Mouse (Mus musculus): ENCODE data around the gene Opcml. TPM values are rescaled to one million over a fixed set of nuclear protein-coding genes. Genes with fewer than 3 reads are reported as not detected.

Gene Opcml
- polyA plus RNA-seq, 1 experiment from 2014 or later = 13.3 TPM

DNA sequence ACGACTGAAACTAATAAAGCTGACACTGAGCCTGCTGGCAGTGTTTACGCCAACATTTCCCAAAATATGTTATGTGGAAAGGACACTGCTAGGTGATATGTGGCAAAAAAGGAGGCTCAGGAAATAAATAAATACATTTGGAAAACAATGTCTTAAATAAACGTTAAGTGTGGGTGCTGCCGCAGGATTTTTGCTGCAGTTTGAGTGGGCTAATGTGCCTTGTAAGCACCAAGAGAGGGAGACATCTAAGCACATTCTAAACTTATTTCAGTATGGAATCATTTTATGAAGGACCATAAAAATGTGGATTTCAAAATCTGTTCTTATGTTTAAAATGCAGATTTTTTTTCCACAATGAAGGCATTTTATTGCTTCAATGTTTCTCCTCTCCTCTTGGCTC, 1071.4 kb downstream of the Opcml start:
- Histone ChIP-seq H3K4me3 (ENCODE audit: low read depth, low read length) (no peak overlapping the region), H3K4me2 (ENCODE audit: low read length) (no peak overlapping the region), H3K9me3 (replicated peaks; ENCODE audit: control insufficient read depth, low read length) (no peaks in the 10 kb centered on the region), H3K27ac (ENCODE audit: low read depth, low read length) (no peak overlapping the region), H3K9ac (ENCODE audit: low read length) (no peak overlapping the region), H3K36me3 (ENCODE audit: control insufficient read depth, insufficient read depth, low read length) (no peaks in the 10 kb centered on the region), H3K4me1 (ENCODE audit: control insufficient read depth, insufficient read depth, low read length) (no peaks in the 10 kb centered on the region), H3K27me3 (replicated peaks; ENCODE audit: control insufficient read depth, insufficient read depth, low read length) (no peaks in the 10 kb centered on the region)
- no peak for ATAC-seq
- no peak for DNase-seq (ENCODE audit: low spot score)
- 87% methylated on average over 4 of the region's 4 CpGs for WGBS

DNA sequence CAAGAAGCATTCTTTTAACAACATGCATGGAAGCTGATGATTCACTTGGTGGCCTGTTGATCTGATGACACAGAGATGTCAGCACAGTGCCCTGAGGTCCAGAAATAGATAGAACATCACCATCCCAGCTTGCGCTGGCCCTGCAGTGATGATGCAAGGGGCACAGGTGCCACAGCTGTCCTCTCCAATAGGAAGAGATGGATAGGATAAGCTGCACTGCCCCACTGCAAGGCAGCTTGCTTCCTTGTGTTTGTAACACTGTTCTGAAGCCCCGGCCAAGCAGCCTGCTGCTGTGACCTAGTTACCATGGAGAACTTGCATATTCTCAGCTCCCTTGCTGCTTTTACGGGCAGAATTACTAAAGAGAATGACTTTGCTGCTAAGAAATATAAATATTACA, 1076.7 kb downstream of the Opcml start:
- no peak overlapping the region for H3K4me2 ChIP-seq (ENCODE audit: low read length)
- H3K9me3 ChIP-seq (replicated peaks; ENCODE audit: control insufficient read depth, low read length) = no peaks in the 10 kb centered on the region
- DNase-seq (ENCODE audit: low spot score) (no peak), ATAC-seq (no peak)
- H3K27ac ChIP-seq (ENCODE audit: low read depth, low read length) = no peak overlapping the region
- no peaks in the 10 kb centered on the region for H3K27me3 ChIP-seq (replicated peaks; ENCODE audit: control insufficient read depth, insufficient read depth, low read length)
- no peaks in the 10 kb centered on the region for H3K36me3 ChIP-seq (ENCODE audit: control insufficient read depth, insufficient read depth, low read length)
- 81% methylated on average over 3 of the region's 3 CpGs for WGBS
- H3K4me1 ChIP-seq (ENCODE audit: control insufficient read depth, insufficient read depth, low read length) = no peaks in the 10 kb centered on the region
- no peak overlapping the region for H3K9ac ChIP-seq (ENCODE audit: low read length)
- no peak overlapping the region for H3K4me3 ChIP-seq (ENCODE audit: low read depth, low read length)

DNA sequence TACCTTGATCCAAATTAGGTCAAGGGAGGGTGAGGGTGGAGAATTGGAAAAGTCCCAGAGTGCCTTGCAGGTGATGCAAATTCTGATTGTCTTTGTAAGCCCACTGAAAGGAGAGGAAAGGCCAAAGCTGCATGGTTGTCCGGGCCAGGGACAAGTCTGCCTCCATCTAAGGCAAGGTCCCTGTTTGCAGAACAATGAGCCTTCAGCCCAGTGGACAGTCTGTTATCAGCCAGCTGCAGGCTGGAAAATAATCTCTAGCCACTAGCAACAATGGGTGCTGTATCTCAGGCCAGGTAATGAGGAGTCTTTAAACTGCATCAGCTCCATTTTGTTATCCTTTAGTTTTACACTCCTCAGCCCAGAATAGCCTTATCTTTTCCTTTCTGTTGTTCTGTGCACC, 1079.9 kb downstream of the Opcml start:
- Histone ChIP-seq H3K9ac (ENCODE audit: low read length) (no peak overlapping the region), H3K4me2 (ENCODE audit: low read length) (no peak overlapping the region), H3K36me3 (ENCODE audit: control insufficient read depth, insufficient read depth, low read length) (no peaks in the 10 kb centered on the region), H3K4me3 (ENCODE audit: low read depth, low read length) (no peak overlapping the region), H3K27me3 (replicated peaks; ENCODE audit: control insufficient read depth, insufficient read depth, low read length) (no peaks in the 10 kb centered on the region), H3K27ac (ENCODE audit: low read depth, low read length) (no peak overlapping the region), H3K9me3 (replicated peaks; ENCODE audit: control insufficient read depth, low read length) (no peaks in the 10 kb centered on the region), H3K4me1 (ENCODE audit: control insufficient read depth, insufficient read depth, low read length) (no peaks in the 10 kb centered on the region)
- DNase-seq (ENCODE audit: low spot score) (no peak), ATAC-seq (no peak)
- 58% methylated on average over 1 of the region's 1 CpGs for WGBS

DNA sequence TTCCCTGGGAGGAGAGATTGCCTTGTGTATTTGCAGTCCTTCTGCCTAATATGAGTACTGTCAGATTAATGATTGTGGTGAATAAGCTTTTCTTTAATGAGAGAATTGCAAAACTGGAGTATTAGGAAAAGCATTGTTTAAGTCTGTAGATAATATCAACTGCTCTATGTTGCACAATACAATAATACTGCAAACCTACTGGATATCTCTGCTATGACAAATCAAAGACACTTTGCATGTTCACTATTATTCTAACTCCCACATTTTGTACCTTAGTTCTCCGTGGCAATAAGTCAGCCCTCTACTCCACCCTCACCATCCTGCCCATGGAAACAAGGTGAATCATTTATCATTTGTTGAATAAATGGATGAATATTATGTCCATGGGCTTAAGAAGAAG, 1092.0 kb downstream of the Opcml start:
- 91% methylated on average over 1 of the region's 1 CpGs for WGBS

DNA sequence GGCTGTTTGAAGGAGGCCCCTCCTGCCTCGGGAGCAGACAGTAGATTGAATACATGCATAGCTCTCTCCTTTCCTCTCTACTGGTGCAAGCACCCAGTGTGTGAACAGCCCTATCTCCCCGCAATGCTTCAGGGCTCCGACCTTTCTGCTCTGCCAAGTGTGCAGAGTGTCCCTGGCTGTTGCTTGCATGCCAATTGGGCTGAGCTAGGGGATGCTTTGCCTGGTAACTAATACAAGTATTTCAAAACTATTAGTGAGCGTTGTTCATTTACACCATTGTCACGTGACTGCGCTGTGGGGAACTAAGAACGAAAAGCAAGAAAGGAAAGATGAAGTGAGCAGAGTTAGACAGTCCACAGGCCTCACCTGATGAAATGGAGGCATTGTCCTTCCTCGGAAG, 1101.0 kb downstream of the Opcml start:
- 89% methylated on average over 8 of the region's 8 CpGs for WGBS
- H3K9me3 ChIP-seq (replicated peaks; ENCODE audit: control insufficient read depth, low read length) = no peaks in the 10 kb centered on the region
- DNase-seq (ENCODE audit: low spot score) = no peak
- no peak for ATAC-seq
- H3K4me1 ChIP-seq (ENCODE audit: control insufficient read depth, insufficient read depth, low read length) = no peaks in the 10 kb centered on the region
- H3K27ac ChIP-seq (ENCODE audit: low read depth, low read length) = no peak overlapping the region
- H3K9ac ChIP-seq (ENCODE audit: low read length) = no peak overlapping the region
- H3K4me2 ChIP-seq (ENCODE audit: low read length) = no peak overlapping the region
- H3K4me3 ChIP-seq (ENCODE audit: low read depth, low read length) = no peak overlapping the region
- H3K27me3 ChIP-seq (replicated peaks; ENCODE audit: control insufficient read depth, insufficient read depth, low read length) = no peaks in the 10 kb centered on the region
- no peaks in the 10 kb centered on the region for H3K36me3 ChIP-seq (ENCODE audit: control insufficient read depth, insufficient read depth, low read length)

More for the DNA sequence above, 1092.0 kb downstream of the Opcml start:
- DNase-seq (ENCODE audit: low spot score) (no peak), ATAC-seq (no peak)
- Histone ChIP-seq H3K36me3 (ENCODE audit: control insufficient read depth, insufficient read depth, low read length) (no peaks in the 10 kb centered on the region), H3K4me1 (ENCODE audit: control insufficient read depth, insufficient read depth, low read length) (no peaks in the 10 kb centered on the region), H3K9me3 (replicated peaks; ENCODE audit: control insufficient read depth, low read length) (no peaks in the 10 kb centered on the region), H3K27ac (ENCODE audit: low read depth, low read length) (no peak overlapping the region), H3K4me3 (ENCODE audit: low read depth, low read length) (no peak overlapping the region), H3K27me3 (replicated peaks; ENCODE audit: control insufficient read depth, insufficient read depth, low read length) (no peaks in the 10 kb centered on the region), H3K4me2 (ENCODE audit: low read length) (no peak overlapping the region), H3K9ac (ENCODE audit: low read length) (no peak overlapping the region)

DNA sequence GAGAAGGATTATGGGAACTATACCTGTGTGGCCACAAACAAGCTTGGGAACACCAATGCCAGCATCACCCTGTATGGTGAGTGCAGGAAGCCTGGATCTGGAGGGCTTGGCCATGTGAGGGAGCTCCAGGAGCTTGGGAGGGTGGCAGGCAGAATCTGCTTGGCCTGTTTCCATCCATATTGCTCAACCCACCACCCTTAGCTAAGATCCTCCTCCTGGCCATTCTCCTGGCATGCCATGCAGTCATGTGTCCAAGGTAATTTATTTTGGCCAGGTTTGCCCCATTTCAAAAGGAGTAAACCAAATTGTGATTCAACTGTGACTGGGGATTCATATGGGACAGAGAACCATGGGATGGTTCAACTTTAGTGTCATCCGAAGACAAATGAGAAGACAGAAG, 1112.7 kb downstream of the Opcml start:
- Histone ChIP-seq H3K9me3 (replicated peaks; ENCODE audit: control insufficient read depth, low read length) (no peaks in the 10 kb centered on the region), H3K4me3 (ENCODE audit: low read depth, low read length) (no peak overlapping the region), H3K4me2 (ENCODE audit: low read length) (no peak overlapping the region), H3K27me3 (replicated peaks; ENCODE audit: control insufficient read depth, insufficient read depth, low read length) (no peaks in the 10 kb centered on the region), H3K27ac (ENCODE audit: low read depth, low read length) (no peak overlapping the region), H3K9ac (ENCODE audit: low read length) (no peak overlapping the region), H3K36me3 (ENCODE audit: control insufficient read depth, insufficient read depth, low read length) (no peaks in the 10 kb centered on the region), H3K4me1 (ENCODE audit: control insufficient read depth, insufficient read depth, low read length) (no peaks in the 10 kb centered on the region)
- 93% methylated on average over 1 of the region's 1 CpGs for WGBS
- DNase-seq (ENCODE audit: low spot score) = no peak
- ATAC-seq = no peak

DNA sequence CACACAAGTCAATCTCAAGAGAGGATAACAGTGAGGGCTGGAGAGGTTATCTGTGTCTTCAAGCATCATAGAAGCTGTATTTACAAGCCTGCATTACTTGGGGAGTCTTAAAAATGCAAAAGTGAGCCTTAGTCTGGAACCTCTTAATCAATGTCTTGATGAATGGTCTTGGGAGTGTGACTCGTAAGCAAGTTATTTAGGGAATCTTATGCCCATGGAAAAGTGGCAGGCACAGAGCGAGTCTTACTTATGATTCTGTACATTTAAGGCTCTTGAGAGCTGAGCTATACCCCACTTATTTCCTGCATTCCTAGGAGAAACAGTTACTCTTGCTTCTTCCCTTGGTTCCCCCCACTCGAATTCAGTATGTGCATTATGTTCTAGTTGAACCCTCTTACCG, 1119.2 kb downstream of the Opcml start:
- whole genome bisulfite sequencing = 92% methylated on average over 4 of the region's 4 CpGs
- Histone ChIP-seq H3K9ac (ENCODE audit: low read length) (no peak overlapping the region), H3K9me3 (replicated peaks; ENCODE audit: control insufficient read depth, low read length) (no peaks in the 10 kb centered on the region), H3K27ac (ENCODE audit: low read depth, low read length) (no peak overlapping the region), H3K27me3 (replicated peaks; ENCODE audit: control insufficient read depth, insufficient read depth, low read length) (no peaks in the 10 kb centered on the region), H3K36me3 (ENCODE audit: control insufficient read depth, insufficient read depth, low read length) (no peaks in the 10 kb centered on the region), H3K4me2 (ENCODE audit: low read length) (no peak overlapping the region), H3K4me3 (ENCODE audit: low read depth, low read length) (no peak overlapping the region), H3K4me1 (ENCODE audit: control insufficient read depth, insufficient read depth, low read length) (peaks cover 6% of the 10 kb centered on the region)
- ATAC-seq (no peak), DNase-seq (ENCODE audit: low spot score) (no peak)

DNA sequence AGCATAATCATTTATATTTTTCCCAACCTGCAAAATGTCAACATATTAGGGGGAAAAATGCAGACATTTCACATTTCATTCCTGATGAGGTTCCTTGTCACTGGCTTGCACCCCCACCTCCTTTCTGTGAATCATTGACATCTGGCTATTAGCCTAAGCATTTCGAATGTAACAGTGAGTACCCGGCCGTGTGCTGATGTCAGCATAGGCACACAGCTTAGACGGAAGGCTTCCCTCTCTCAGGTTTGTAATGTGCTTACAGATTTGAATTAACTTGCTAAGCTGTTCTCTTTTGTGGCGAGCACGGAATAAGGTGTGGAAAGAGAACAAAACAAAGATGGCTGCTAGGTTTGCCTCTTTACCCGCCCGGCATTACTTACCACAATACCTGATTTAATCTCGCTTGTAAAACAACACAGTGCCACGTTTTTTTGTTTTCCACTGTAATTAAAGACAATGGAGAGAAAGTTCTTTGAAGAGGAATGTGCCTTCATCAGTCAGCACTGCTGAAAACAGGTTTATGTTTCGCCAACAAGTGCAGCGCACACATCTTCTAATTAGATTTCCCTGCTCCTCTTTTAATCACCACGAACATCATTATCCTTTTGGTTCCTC, 1121.1 kb downstream of the Opcml start:
- 21% methylated on average over 13 of the region's 13 CpGs for WGBS
- H3K4me2 ChIP-seq (ENCODE audit: low read length) = peak overlapping the region; percentile 31
- H3K27ac ChIP-seq (ENCODE audit: low read depth, low read length) = no peak overlapping the region

DNA sequence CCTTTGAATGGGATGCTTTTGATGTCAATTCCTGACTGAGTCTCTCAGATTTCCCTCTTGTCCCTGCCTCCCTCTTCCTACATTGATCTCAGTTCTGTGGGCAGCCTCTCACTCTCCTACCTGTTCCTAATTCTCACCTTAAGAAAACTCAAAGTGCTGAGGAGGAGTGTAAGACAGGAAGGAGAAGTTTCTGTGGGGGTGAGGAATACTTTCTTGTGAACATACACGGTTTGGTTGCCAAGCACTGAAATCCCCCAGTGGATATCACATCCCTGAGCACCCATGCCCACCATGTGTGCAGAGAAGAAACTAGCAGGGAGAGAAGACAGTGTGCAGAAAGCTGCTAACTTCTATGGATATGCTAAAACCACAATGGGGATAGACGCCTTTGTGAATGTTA, 1141.5 kb downstream of the Opcml start:
- Histone ChIP-seq H3K27ac (ENCODE audit: low read depth, low read length) (no peak overlapping the region), H3K36me3 (ENCODE audit: control insufficient read depth, insufficient read depth, low read length) (no peaks in the 10 kb centered on the region), H3K4me3 (ENCODE audit: low read depth, low read length) (no peak overlapping the region), H3K9me3 (replicated peaks; ENCODE audit: control insufficient read depth, low read length) (no peaks in the 10 kb centered on the region), H3K9ac (ENCODE audit: low read length) (no peak overlapping the region), H3K4me2 (ENCODE audit: low read length) (no peak overlapping the region), H3K4me1 (ENCODE audit: control insufficient read depth, insufficient read depth, low read length) (no peaks in the 10 kb centered on the region), H3K27me3 (replicated peaks; ENCODE audit: control insufficient read depth, insufficient read depth, low read length) (no peaks in the 10 kb centered on the region)
- ATAC-seq (no peak), DNase-seq (ENCODE audit: low spot score) (no peak)
- WGBS = 82% methylated on average over 2 of the region's 2 CpGs

More for the DNA sequence above, 1121.1 kb downstream of the Opcml start:
- H3K9ac ChIP-seq (ENCODE audit: low read length) = no peak overlapping the region; the same call in 1 of the 2 replicates
- H3K4me3 ChIP-seq (ENCODE audit: low read depth, low read length) = no peak overlapping the region
- ATAC-seq (0 out of 2 replicates have a peak, but pooled peaks have one; percentile 29), DNase-seq (ENCODE audit: low spot score) (peak; percentile 42)
- H3K27me3 ChIP-seq (replicated peaks; ENCODE audit: control insufficient read depth, insufficient read depth, low read length) = no peaks in the 10 kb centered on the region
- no peaks in the 10 kb centered on the region for H3K9me3 ChIP-seq (replicated peaks; ENCODE audit: control insufficient read depth, low read length)
- H3K4me1 ChIP-seq (ENCODE audit: control insufficient read depth, insufficient read depth, low read length) = peaks cover 6% of the 10 kb centered on the region
- no peaks in the 10 kb centered on the region for H3K36me3 ChIP-seq (ENCODE audit: control insufficient read depth, insufficient read depth, low read length)
